Mouse (Mus musculus) MEL (cell line): ENCODE measurements at regions not wholly inside any gene's neighbourhood (a gene's known extent, or its start where the extent isn't known, plus 50 kb on each side); places are given as distances from the start of the nearest gene placed in this dataset.

ENCODE experiments used
- CTCF ChIP-seq, 3 experiments: IDR thresholded peaks in 2 of 3; conservative IDR thresholded peaks in 1 of 3; 2 replicates each; pipeline ENCODE4 v1.5.1; 2011 to 2012; ENCODE audit warnings: low read length in 3 of 3, low read depth in 2 of 3, mild to moderate bottlenecking in 2 of 3, improper control_type of control experiment in 1 of 3, inconsistent platforms in 1 of 3, mixed read lengths in 1 of 3, moderate library complexity in 1 of 3; ENCODE audit not compliant: control insufficient read depth in 1 of 3, insufficient read depth in 1 of 3, poor library complexity in 1 of 3, severe bottlenecking in 1 of 3
- EP300 ChIP-seq, 2 experiments: IDR thresholded peaks; 2 replicates each; pipeline ENCODE4 v1.6.1; 2011; ENCODE audit warnings: improper control_type of control experiment in 2 of 2, low read length in 2 of 2, low read depth in 1 of 2, mild to moderate bottlenecking in 1 of 2
- SIN3A ChIP-seq: IDR thresholded peaks from 2 replicates; pipeline ENCODE4 v1.6.1; 2012; ENCODE audit warnings: low read length, improper control_type of control experiment, inconsistent platforms
- ZC3H11A ChIP-seq: IDR thresholded peaks from 2 replicates; pipeline ENCODE4 v1.6.1; 2012; ENCODE audit warnings: low read depth, mild to moderate bottlenecking, inconsistent platforms, low read length, improper control_type of control experiment

DNA sequence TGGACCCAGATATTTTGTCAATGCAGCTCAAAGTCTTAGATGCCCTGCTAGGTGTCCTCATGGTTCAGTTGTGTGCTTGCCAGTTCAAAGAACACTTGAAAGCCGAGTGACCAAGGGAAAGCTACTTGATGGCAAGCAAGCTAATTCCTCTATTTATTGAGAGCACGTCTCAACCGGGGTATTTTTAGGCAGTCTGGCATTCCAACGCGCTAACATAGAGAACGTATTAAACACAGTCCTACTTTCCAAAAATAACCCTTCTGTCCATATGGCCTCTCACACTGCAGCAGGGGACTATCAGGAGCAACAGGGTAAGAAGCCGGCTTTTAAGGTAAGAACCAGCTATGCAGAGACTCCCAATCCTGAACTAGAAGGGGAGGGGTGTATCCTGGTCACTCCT is 128.1 kb upstream of the Fam19a5 start:
- TF ChIP-seq EP300 (IDR thresholded peaks at IDR 0.05; ENCODE audit: low read depth in 1 of 2, low read length in 2 of 2) (no peak), ZC3H11A (no peak), CTCF (IDR thresholded peaks at IDR 0.05 in 2 of 3, conservative IDR thresholded peaks at IDR 0.05 in 1 of 3; ENCODE audit: control insufficient read depth in 1 of 3, insufficient read depth in 1 of 3, low read depth in 2 of 3, low read length in 3 of 3, poor library complexity in 1 of 3, severe bottlenecking in 1 of 3) (no peak), SIN3A (no peak)
